Mouse (Mus musculus) heart, embryonic 16.5 days (tissue): ENCODE measurements around the gene Trappc10. TPM values are rescaled to one million over a fixed set of nuclear protein-coding genes. Genes with fewer than 3 reads are reported as not detected.

Source experiments
- ATAC-seq: fragments of 200-750 bp; cut with Nextera tagmentation; replicated peaks from 2 replicates; pipeline ENCODE4 v1.8.0; 2017; ENCODE audit warnings: moderate number of reproducible peaks; ENCODE audit not compliant: insufficient read depth, low FRiP score; ENCODE audit errors: extremely low read depth
- H3K27ac ChIP-seq: fragments of 300-500 bp; sonication (generic); 2 replicates; pipeline ENCODE4 v1.5.1; 2014; ENCODE audit warnings: mild to moderate bottlenecking, low read length, control low read depth, moderate library complexity
- H3K27me3 ChIP-seq: fragments of 300-500 bp; sonication (generic); 2 replicates; pipeline ENCODE4 v1.6.1; 2014; ENCODE audit warnings: low read length, mixed read lengths; ENCODE audit not compliant: control insufficient read depth, insufficient read depth
- H3K36me3 ChIP-seq: fragments of 300-500 bp; sonication (generic); 2 replicates; pipeline ENCODE4 v1.6.1; 2014; ENCODE audit not compliant: control insufficient read depth, insufficient read depth
- H3K4me1 ChIP-seq: fragments of 300-500 bp; sonication (generic); 2 replicates; pipeline ENCODE4 v1.6.1; 2014; ENCODE audit warnings: low read length, mixed read lengths; ENCODE audit not compliant: control insufficient read depth, insufficient read depth
- H3K4me2 ChIP-seq: fragments of 300-500 bp; sonication (generic); 2 replicates; pipeline ENCODE4 v1.6.1; 2014; ENCODE audit warnings: low read depth, mild to moderate bottlenecking, control low read depth, low read length
- H3K4me3 ChIP-seq: fragments of 300-500 bp; sonication (generic); 2 replicates; pipeline ENCODE4 v1.5.1; 2014; ENCODE audit warnings: mild to moderate bottlenecking, control low read depth, low read length
- H3K9ac ChIP-seq: fragments of 300-500 bp; sonication (generic); 2 replicates; pipeline ENCODE4 v1.6.1; 2014; ENCODE audit warnings: low read length, control low read depth
- H3K9me3 ChIP-seq: fragments of 300-500 bp; sonication (generic); replicated peaks from 2 replicates; pipeline ENCODE4 v1.6.1; 2016; ENCODE audit warnings: low read length; ENCODE audit not compliant: control insufficient read depth
- WGBS: fragments of 180-500 bp; shearing (Covaris S2); extraction: QIAGEN DNeasy Blood & Tissue Kit; methylation state at CpG from one replicate; pipeline ENCODE4 v1.1.7; 2014; 5-methylcytosine and 5-hydroxymethylcytosine counted together
- polyA plus RNA-seq: library from polyadenylated mRNA; unstranded; fragments of >200 nt; fragmentation: Nextera tagmentation; extraction: Ambion mirVana; gene quantifications from 2 replicates; pipeline ENCODE4 v1.2.1, GENCODE M21; 2015

The Trappc10 gene
- polyA plus RNA-seq, 1 experiment from 2014 or later, result 7.0 TPM

DNA sequence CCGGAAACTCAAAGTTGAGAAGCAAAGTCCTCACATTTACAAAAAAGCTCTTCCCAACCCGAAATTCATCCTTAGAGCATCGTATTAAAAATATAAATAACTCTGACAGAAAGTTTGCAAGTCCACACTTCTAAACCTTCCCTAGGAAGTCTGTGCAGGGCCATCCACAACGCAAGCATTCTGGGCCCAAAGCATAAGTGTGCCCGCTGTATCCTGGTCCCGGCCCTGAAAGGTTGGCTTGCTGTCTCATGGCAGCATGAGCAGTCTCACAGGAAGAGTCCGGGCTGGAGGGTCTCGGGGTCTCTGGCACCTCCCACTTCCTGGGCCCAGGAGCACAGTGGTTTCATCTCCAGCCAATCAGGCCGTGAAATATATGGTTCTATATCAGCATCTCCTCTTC is 72.9 kb downstream of the Trappc10 start:
- H3K9me3 ChIP-seq, result no peaks in the 10 kb centered on the region
- no peaks in the 10 kb centered on the region for H3K27me3 ChIP-seq
- H3K4me2 ChIP-seq, result no peak overlapping the region
- ATAC-seq, result no peak
- H3K4me3 ChIP-seq, result no peak overlapping the region
- peaks cover 48% of the 10 kb centered on the region for H3K36me3 ChIP-seq
- WGBS, result 90% methylated on average over 9 of the region's 9 CpGs
- H3K4me1 ChIP-seq, result peaks cover 16% of the 10 kb centered on the region
- no peak overlapping the region for H3K27ac ChIP-seq
- H3K9ac ChIP-seq, result no peak overlapping the region

DNA sequence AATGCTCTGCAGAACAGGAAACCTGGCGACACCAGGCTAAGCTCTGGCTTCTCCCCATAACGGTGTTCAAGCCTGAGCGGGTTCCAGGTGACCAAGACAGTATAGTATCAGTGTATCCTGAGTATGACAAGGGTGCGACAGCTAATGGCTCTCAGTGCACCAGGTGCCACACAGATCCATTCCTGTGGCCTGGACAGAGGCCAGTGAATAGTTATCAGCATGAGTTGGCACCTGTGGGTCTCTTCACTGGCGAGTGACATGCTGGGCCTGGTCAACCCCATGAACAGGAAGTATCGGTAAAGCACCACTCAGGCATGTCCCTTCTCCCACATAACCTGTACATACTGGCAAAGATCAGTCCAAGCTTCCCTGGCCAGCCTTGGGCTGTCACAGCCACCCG is 73.4 kb downstream of the Trappc10 start:
- Histone ChIP-seq H3K9ac (no peak overlapping the region), H3K27me3 (no peaks in the 10 kb centered on the region), H3K4me2 (no peak overlapping the region), H3K9me3 (no peaks in the 10 kb centered on the region), H3K4me1 (peaks cover 16% of the 10 kb centered on the region), H3K27ac (no peak overlapping the region), H3K4me3 (no peak overlapping the region), H3K36me3 (peaks cover 49% of the 10 kb centered on the region)
- ATAC-seq, result no peak
- 91% methylated on average over 7 of the region's 7 CpGs for WGBS

DNA sequence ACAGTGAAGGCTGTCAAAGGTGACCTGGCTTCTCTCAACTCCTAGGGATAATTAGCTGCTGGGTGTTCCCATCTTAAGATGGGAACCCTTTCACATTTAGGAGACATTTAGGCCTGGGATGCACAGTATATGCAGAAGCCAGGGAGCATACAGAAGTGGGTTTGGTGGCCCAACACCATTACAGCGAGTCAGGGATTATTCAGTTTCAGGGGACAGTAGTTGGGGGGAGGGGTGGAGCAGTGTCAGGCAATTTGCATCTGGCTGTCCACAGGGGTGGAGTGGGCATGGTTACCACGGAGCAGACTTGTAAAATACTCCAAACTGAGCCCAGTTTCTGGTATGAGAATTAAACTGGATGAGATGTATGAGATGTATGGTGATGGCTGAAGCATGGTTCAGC is 74.0 kb downstream of the Trappc10 start:
- Histone ChIP-seq H3K27me3 (no peaks in the 10 kb centered on the region), H3K9me3 (no peaks in the 10 kb centered on the region), H3K4me3 (no peak overlapping the region), H3K9ac (peak overlapping the region; percentile 46; the same call in 1 of the 2 replicates), H3K36me3 (peaks cover 43% of the 10 kb centered on the region), H3K4me2 (peak overlapping the region; percentile 81; the same call in 1 of the 2 replicates), H3K27ac (peak overlapping the region; percentile 61; the same call in 1 of the 2 replicates), H3K4me1 (peaks cover 16% of the 10 kb centered on the region)
- ATAC-seq, result no peak
- WGBS, result 69% methylated on average over 2 of the region's 2 CpGs

DNA sequence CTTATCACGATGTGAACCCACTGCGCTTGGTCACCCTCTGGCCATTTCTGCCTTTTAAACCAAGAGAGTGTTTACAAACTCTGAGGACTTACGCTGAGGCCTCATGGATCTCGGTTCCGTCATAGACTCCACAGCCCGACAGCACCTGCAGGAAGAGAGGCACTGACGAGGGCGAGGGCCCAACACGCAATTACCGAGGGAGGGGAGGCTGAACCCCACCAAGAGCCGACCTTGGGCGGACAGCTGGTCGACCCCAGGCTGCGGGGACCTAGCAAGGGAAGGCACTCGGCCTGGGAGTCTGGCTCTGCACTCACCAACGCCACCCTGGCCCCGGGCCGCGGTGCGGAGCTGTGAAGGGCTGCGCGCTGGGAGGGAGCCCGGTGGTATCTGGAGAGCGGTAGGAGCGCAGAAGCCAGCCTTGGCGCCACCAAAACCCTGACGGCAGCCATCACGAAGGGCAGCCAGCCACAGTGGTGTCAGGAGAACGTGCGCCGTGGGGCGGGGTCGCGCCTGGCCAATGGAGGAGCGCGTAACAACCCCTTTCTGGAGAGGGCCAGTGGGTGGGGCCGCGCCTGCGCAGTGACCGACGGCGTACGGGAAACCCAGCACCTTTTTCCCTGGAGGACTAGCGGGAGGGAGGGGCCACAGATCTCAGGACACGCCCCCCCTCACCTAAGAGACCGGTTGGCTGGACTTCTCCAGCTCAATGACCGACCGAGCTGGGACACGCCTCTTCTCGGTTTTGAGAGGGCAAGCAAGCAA is 75.0 kb downstream of the Trappc10 start, which contains the start of gene D10Jhu81e:
D10Jhu81e (minus strand) TSS at position 502 of the 762 bp plus-strand sequence.
- Histone ChIP-seq H3K9ac (peak within 1 kb of the TSS; percentile 88), H3K4me2 (peak within 1 kb of the TSS; percentile 81), H3K4me1 (peaks cover 16% of the 10 kb centered on the region), H3K9me3 (no peaks in the 10 kb centered on the region), H3K27me3 (no peaks in the 10 kb centered on the region), H3K4me3 (peak within 1 kb of the TSS; percentile 78), H3K27ac (peak within 1 kb of the TSS; percentile 73), H3K36me3 (peaks cover 37% of the 10 kb centered on the region)
- WGBS, result 1% methylated on average over 50 of the region's 50 CpGs
- peak; percentile 98 for ATAC-seq

DNA sequence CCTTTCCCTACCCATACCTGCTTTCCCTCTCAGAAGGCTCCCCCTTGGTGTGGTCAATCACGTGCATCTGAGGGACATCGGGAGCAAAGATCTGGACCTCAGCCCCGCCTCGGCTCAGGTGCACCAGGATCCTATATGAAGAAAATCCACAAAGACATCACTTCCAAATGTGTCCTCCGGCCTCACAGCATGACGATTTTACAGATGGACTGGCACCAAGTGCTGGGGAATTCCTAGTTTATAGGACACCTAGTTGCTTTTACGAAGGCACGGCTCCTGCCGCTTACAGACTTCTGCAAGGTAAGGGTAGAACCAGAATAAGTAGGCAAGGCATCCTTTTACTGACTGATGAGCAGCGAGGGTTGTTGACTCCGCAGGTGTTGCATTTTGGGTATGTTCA is 75.6 kb downstream of the Trappc10 start:
- Histone ChIP-seq H3K27me3 (no peaks in the 10 kb centered on the region), H3K9me3 (no peaks in the 10 kb centered on the region), H3K4me1 (peaks cover 16% of the 10 kb centered on the region), H3K4me2 (peak overlapping the region; percentile 81), H3K9ac (peak overlapping the region; percentile 88), H3K36me3 (peaks cover 35% of the 10 kb centered on the region), H3K27ac (no peak overlapping the region), H3K4me3 (peak overlapping the region; percentile 78)
- no peak for ATAC-seq
- WGBS, result 75% methylated on average over 11 of the region's 11 CpGs

DNA sequence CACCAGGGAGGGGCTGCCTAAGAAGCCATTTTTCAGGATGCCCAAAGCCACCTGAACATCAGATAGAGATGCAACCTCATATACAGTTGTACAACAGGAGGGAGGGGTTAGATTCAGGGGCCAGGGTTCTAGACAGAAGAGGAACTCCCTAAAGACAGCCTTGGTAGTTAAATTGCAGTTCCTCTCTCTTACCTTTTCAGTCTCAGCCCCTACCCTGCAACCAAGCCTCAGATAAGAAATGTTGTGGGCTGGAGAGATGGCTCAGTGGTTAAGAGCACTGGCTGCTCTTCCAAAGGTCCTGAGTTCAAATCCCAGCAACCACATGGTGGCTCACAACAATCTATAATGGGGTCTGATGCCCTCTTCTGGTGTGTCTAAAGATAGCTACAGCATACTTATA is 76.7 kb downstream of the Trappc10 start:
- Histone ChIP-seq H3K4me3 (no peak overlapping the region), H3K27me3 (no peaks in the 10 kb centered on the region), H3K4me1 (peaks cover 16% of the 10 kb centered on the region), H3K4me2 (no peak overlapping the region), H3K36me3 (peaks cover 34% of the 10 kb centered on the region), H3K9ac (no peak overlapping the region), H3K9me3 (no peaks in the 10 kb centered on the region), H3K27ac (no peak overlapping the region)
- no peak for ATAC-seq

DNA sequence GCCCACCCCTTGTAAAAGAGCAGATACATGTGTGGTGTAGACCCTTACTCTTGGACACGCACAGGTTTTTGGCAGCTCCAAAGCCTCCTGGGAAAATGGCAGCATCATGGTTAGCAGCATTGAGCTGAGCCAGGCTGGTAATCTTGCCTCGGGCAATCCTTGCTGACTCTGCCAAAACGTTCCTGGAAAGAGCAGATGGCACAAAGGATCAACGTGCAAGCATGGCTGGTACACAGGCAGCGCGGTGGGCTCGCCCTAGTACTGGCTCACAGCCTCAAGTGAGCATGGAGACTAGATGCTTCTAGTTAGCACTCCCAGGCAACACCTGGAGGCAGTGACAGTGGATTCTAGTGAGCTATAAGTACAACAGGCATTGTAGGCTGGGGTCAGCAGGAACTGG is 77.1 kb downstream of the Trappc10 start:
- H3K36me3 ChIP-seq, result peaks cover 37% of the 10 kb centered on the region
- no peaks in the 10 kb centered on the region for H3K27me3 ChIP-seq
- H3K4me1 ChIP-seq, result peaks cover 16% of the 10 kb centered on the region
- 89% methylated on average over 7 of the region's 7 CpGs for WGBS
- H3K9ac ChIP-seq, result no peak overlapping the region
- H3K4me2 ChIP-seq, result no peak overlapping the region
- no peaks in the 10 kb centered on the region for H3K9me3 ChIP-seq
- no peak for ATAC-seq
- no peak overlapping the region for H3K4me3 ChIP-seq
- no peak overlapping the region for H3K27ac ChIP-seq

DNA sequence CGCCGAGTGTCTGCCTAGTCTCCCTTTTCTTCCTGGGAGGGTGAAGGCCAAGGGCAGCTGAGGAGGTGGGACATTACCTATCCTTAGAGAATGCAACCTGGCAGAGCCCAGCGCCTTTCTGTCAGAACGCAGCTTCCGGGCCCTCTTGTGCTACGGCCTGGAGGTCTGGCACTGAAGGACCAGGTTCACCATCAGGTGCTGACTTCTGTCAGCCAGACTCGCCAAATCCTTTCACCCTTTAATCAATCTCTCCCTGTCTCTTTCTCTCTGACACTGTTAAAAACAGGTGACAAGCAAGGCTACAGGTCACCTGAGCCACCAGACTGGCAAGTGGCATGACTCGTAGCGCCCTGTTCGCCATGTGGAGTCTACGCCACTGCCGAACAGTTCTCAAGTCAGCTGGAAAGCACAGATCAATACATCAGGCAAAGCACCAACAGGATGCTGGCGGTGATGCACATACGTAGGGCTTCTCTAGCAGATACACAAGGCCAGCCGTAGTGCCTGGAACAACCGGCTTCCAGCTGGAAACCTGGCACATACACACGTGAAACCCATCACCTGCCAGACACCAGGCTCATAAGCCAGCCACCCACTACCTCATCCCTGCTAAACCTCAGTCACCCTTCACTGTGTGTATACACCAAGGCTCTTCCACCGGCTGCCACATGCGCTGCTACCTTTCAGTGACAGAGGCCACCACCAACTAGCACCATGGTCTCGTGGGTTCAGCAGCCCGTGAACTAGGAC is 79.0 kb downstream of the Trappc10 start:
- H3K36me3 ChIP-seq, result peaks cover 32% of the 10 kb centered on the region
- H3K4me1 ChIP-seq, result peaks cover 15% of the 10 kb centered on the region
- H3K4me3 ChIP-seq, result no peak overlapping the region
- H3K4me2 ChIP-seq, result no peak overlapping the region
- H3K27me3 ChIP-seq, result no peaks in the 10 kb centered on the region
- WGBS, result 92% methylated on average over 21 of the region's 21 CpGs
- H3K9me3 ChIP-seq, result no peaks in the 10 kb centered on the region
- no peak overlapping the region for H3K9ac ChIP-seq
- no peak for ATAC-seq
- no peak overlapping the region for H3K27ac ChIP-seq

DNA sequence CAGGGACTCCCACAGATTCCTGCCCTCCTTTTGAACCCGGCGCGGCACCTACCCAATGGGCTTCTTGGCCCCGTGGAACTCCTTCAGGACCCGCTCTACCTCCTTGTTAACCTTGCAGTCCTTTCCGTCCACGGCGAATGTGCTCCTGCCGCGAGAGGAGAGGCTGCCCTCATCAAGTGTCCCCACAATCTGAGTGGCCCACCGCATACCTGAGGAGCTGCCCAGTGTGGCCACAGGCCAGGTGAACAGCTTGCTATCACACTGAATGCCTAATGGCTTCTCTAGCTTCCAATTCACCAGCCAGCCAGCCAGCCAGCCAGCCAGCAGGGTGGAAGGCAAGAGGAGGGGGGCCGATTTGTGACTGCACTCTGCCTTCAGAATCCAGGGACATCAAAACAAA is 79.7 kb downstream of the Trappc10 start:
- Histone ChIP-seq H3K9me3 (no peaks in the 10 kb centered on the region), H3K4me3 (no peak overlapping the region), H3K36me3 (peaks cover 32% of the 10 kb centered on the region), H3K4me2 (no peak overlapping the region), H3K4me1 (peaks cover 10% of the 10 kb centered on the region), H3K27ac (no peak overlapping the region), H3K9ac (no peak overlapping the region), H3K27me3 (no peaks in the 10 kb centered on the region)
- WGBS, result 86% methylated on average over 12 of the region's 12 CpGs
- no peak for ATAC-seq
